Mouse (Mus musculus): ENCODE measurements around the gene Cct4. TPM values are rescaled to one million over a fixed set of nuclear protein-coding genes. Genes with fewer than 3 reads are reported as not detected.

The Cct4 gene
- polyA plus RNA-seq, 1 experiment = 121 TPM

GRCm38 (mm10) chr11:22973599-22973998 is 16.7 kb upstream of the Cct4 start:
- peak overlapping the region; percentile 45 for H3K27ac ChIP-seq (ENCODE audit: insufficient read depth, low read depth, low read length)
- TF ChIP-seq POLR2A (IDR thresholded peaks at IDR 0.05; ENCODE audit: low read depth, low read length) (no peak), CTCF (IDR thresholded peaks at IDR 0.05; ENCODE audit: extremely low read depth, insufficient read length, insufficient replicate concordance, low read depth, low read length) (no peak)

DNA sequence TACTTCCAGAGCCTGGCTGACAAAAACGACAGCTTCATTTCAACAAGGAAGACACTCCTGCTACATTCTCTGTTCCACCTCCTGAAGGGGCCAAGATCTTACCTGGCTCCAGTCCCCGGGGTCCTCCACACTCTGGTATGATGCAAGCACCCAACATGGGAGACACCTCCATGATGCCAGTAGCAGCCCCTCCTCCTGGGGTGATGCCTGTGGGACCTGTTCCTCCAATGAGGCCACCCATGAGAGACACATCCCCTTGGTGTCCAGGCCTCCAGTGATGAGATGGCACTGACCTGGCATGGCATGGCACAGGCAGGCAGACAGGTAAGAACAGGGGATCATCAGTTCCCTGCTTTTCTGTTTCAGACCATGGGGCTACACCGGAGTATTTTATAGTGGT is 12.1 kb upstream of the Cct4 start:
- H3K27ac ChIP-seq (ENCODE audit: insufficient read depth, low read depth, low read length) = no peak overlapping the region
- H3K27me3 ChIP-seq (ENCODE audit: control insufficient read depth, insufficient read depth, low read length) = no peaks in the 10 kb centered on the region
- H3K4me3 ChIP-seq (ENCODE audit: low read depth, low read length) = no peak overlapping the region
- peaks cover 10% of the 10 kb centered on the region for H3K36me3 ChIP-seq (ENCODE audit: control insufficient read depth, insufficient read depth, low read length)
- H3K4me1 ChIP-seq (ENCODE audit: control insufficient read depth, insufficient read depth, insufficient read length, low read length) = peaks cover 7% of the 10 kb centered on the region; the same call in 1 of the 2 replicates
- WGBS = 90% methylated on average over 3 of the region's 3 CpGs
- no peak for TF ChIP-seq CTCF (IDR thresholded peaks at IDR 0.05; ENCODE audit: extremely low read depth, insufficient read length, insufficient replicate concordance, low read depth, low read length)
- no peak for TF ChIP-seq POLR2A (IDR thresholded peaks at IDR 0.05; ENCODE audit: low read depth, low read length)

More at GRCm38 (mm10) chr11:22973599-22973998, 16.7 kb upstream of the Cct4 start:
- 43% methylated on average over 14 of the region's 14 CpGs for WGBS
- Histone ChIP-seq H3K4me3 (ENCODE audit: low read depth, low read length) (peak overlapping the region; percentile 70), H3K4me1 (ENCODE audit: control insufficient read depth, insufficient read depth, insufficient read length, low read length) (peaks cover 3% of the 10 kb centered on the region; the same call in 1 of the 2 replicates), H3K27me3 (ENCODE audit: control insufficient read depth, insufficient read depth, low read length) (no peaks in the 10 kb centered on the region), H3K36me3 (ENCODE audit: control insufficient read depth, insufficient read depth, low read length) (peaks cover 8% of the 10 kb centered on the region)

- WGBS = 82% methylated on average over 1 of the region's 1 CpGs
- no peaks in the 10 kb centered on the region for H3K27me3 ChIP-seq (ENCODE audit: control insufficient read depth, insufficient read depth, low read length)
- no peak overlapping the region for H3K27ac ChIP-seq (ENCODE audit: insufficient read depth, low read depth, low read length)
- H3K4me3 ChIP-seq (ENCODE audit: low read depth, low read length) = no peak overlapping the region
- TF ChIP-seq CTCF (IDR thresholded peaks at IDR 0.05; ENCODE audit: extremely low read depth, insufficient read length, insufficient replicate concordance, low read depth, low read length) (no peak), POLR2A (IDR thresholded peaks at IDR 0.05; ENCODE audit: low read depth, low read length) (no peak)
- peaks cover 10% of the 10 kb centered on the region for H3K36me3 ChIP-seq (ENCODE audit: control insufficient read depth, insufficient read depth, low read length)
- peaks cover 7% of the 10 kb centered on the region; the same call in 1 of the 2 replicates for H3K4me1 ChIP-seq (ENCODE audit: control insufficient read depth, insufficient read depth, insufficient read length, low read length)
Observed at GRCm38 (mm10) chr11:22978711-22979110, 11.6 kb upstream of the Cct4 start.

DNA sequence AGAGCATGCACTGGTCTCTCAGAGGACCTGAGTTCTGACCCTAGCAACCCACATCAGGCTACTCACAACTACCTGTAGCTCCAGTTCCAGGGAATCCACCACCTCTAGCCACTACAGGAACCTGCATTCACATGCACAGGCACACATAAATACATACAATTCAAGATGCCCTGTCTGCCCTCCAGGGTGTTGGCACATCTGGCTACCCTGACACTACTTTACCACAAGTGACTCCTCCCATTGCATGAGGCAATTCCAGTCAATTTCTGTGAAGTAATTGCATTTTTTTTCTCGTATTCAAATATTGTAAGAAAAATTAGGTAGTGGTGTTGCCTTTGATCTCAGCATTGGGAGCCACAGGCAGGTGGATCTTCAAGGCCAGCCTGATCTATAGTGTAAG is 11.1 kb upstream of the Cct4 start:
- no peak overlapping the region for H3K27ac ChIP-seq (ENCODE audit: insufficient read depth, low read depth, low read length)
- no peak overlapping the region for H3K4me3 ChIP-seq (ENCODE audit: low read depth, low read length)
- H3K36me3 ChIP-seq (ENCODE audit: control insufficient read depth, insufficient read depth, low read length) = peaks cover 10% of the 10 kb centered on the region
- WGBS = 67% methylated on average over 1 of the region's 1 CpGs
- peaks cover 7% of the 10 kb centered on the region; the same call in 1 of the 2 replicates for H3K4me1 ChIP-seq (ENCODE audit: control insufficient read depth, insufficient read depth, insufficient read length, low read length)
- no peak for TF ChIP-seq POLR2A (IDR thresholded peaks at IDR 0.05; ENCODE audit: low read depth, low read length)
- no peak for TF ChIP-seq CTCF (IDR thresholded peaks at IDR 0.05; ENCODE audit: extremely low read depth, insufficient read length, insufficient replicate concordance, low read depth, low read length)
- H3K27me3 ChIP-seq (ENCODE audit: control insufficient read depth, insufficient read depth, low read length) = no peaks in the 10 kb centered on the region

- Histone ChIP-seq H3K36me3 (ENCODE audit: control insufficient read depth, insufficient read depth, low read length) (peaks cover 10% of the 10 kb centered on the region), H3K27ac (ENCODE audit: insufficient read depth, low read depth, low read length) (no peak overlapping the region), H3K4me3 (ENCODE audit: low read depth, low read length) (peak overlapping the region; percentile 78), H3K27me3 (ENCODE audit: control insufficient read depth, insufficient read depth, low read length) (no peaks in the 10 kb centered on the region), H3K4me1 (ENCODE audit: control insufficient read depth, insufficient read depth, insufficient read length, low read length) (peaks cover 4% of the 10 kb centered on the region; the same call in 1 of the 2 replicates)
- WGBS = 21% methylated on average over 4 of the region's 4 CpGs
- TF ChIP-seq CTCF (IDR thresholded peaks at IDR 0.05; ENCODE audit: extremely low read depth, insufficient read length, insufficient replicate concordance, low read depth, low read length) (no peak), POLR2A (IDR thresholded peaks at IDR 0.05; ENCODE audit: low read depth, low read length) (no peak)
Observed at GRCm38 (mm10) chr11:22981041-22981440, 9.3 kb upstream of the Cct4 start.

DNA sequence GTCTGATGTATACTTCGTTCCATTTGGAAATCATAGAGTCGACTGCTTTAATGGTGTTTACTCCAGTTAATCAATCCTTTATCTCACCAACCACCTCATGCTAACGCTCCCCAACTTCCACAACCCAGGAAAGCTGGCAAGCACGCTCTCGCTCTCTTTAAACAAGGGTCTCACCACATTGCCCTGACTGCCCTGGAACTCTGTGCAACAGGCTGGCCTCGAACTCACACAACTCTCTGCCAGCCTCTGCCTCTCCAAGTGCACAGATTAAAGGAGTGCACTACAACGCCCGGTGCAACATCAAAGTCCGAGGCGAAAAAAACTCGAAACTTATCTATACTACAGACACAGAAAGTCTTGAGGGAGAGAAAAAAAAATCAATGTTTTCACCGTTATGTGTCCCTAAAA is 8.8 kb upstream of the Cct4 start:
- Histone ChIP-seq H3K27me3 (ENCODE audit: control insufficient read depth, insufficient read depth, low read length) (no peaks in the 10 kb centered on the region), H3K27ac (ENCODE audit: insufficient read depth, low read depth, low read length) (peak overlapping the region; percentile 96), H3K4me3 (ENCODE audit: low read depth, low read length) (peak overlapping the region; percentile 78), H3K36me3 (ENCODE audit: control insufficient read depth, insufficient read depth, low read length) (peaks cover 8% of the 10 kb centered on the region), H3K4me1 (ENCODE audit: control insufficient read depth, insufficient read depth, insufficient read length, low read length) (peaks cover 4% of the 10 kb centered on the region; the same call in 1 of the 2 replicates)
- no peak for TF ChIP-seq POLR2A (IDR thresholded peaks at IDR 0.05; ENCODE audit: low read depth, low read length)
- no peak for TF ChIP-seq CTCF (IDR thresholded peaks at IDR 0.05; ENCODE audit: extremely low read depth, insufficient read length, insufficient replicate concordance, low read depth, low read length)
- WGBS = under 1% methylated on average over 12 of the region's 12 CpGs

- no peaks in the 10 kb centered on the region for H3K27me3 ChIP-seq (ENCODE audit: control insufficient read depth, insufficient read depth, low read length)
- 2% methylated on average over 42 of the region's 42 CpGs for whole genome bisulfite sequencing
- H3K27ac ChIP-seq (ENCODE audit: insufficient read depth, low read depth, low read length) = peak within 1 kb of the TSS; percentile 96
- peak; percentile 44; the same call in 1 of the 2 replicates for TF ChIP-seq CTCF (IDR thresholded peaks at IDR 0.05; ENCODE audit: extremely low read depth, insufficient read length, insufficient replicate concordance, low read depth, low read length)
- peak; percentile 71 for TF ChIP-seq POLR2A (IDR thresholded peaks at IDR 0.05; ENCODE audit: low read depth, low read length)
- H3K4me1 ChIP-seq (ENCODE audit: control insufficient read depth, insufficient read depth, insufficient read length, low read length) = peaks cover 4% of the 10 kb centered on the region; the same call in 1 of the 2 replicates
- peaks cover 4% of the 10 kb centered on the region for H3K36me3 ChIP-seq (ENCODE audit: control insufficient read depth, insufficient read depth, low read length)
- peak within 1 kb of the TSS; percentile 78 for H3K4me3 ChIP-seq (ENCODE audit: low read depth, low read length)
Observed at GRCm38 (mm10) chr11:22981984-22982757, 8.1 kb upstream of the Cct4 start, which contains the start of the genes Gm28048 and Commd1. TSS of gene Gm28048 (minus strand) at chr11:22982090. TSS of gene Commd1 (minus strand) at chr11:22982382.
